Mouse (Mus musculus): ENCODE measurements at regions not wholly inside any gene's neighbourhood (a gene's known extent, or its start where the extent isn't known, plus 50 kb on each side); places are given as distances from the start of the nearest gene placed in this dataset.

DNA sequence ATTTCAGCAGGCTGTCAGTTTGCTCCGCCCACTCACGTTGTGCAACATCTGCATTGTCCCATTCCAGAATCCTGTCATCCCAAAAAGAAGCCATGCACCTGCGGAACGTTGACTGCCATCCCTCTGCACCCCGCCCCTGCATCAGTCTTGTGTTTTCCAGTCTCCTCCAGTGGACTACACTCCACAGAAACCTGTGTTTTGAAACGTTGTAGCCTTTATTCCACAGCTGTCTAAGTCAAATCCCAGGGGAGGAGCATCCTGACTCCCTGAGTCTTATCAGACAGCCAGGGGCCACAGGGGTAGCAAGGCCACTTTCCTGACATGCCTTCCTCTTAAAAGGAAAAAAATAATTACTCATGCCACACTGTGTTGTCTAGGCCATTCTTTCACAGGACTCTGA lies 251.5 kb upstream of the Dio3 start:
- TF ChIP-seq CTCF (IDR thresholded peaks at IDR 0.05; ENCODE audit: control insufficient read depth, insufficient read depth, low read length), result no peak
- no peak for TF ChIP-seq POLR2A (IDR thresholded peaks at IDR 0.05; ENCODE audit: borderline replicate concordance, control insufficient read depth, low read depth, low read length)

Data from bone marrow, adult 2 months (tissue).